Mouse (Mus musculus) kidney, adult 2 months (tissue): ENCODE results near the gene Th.

Source experiments
- CTCF ChIP-seq: fragments of 200-500 bp; conservative IDR thresholded peaks from 2 replicates; pipeline ENCODE4 v1.5.1; 2011; ENCODE audit warnings: low read depth, mild to moderate bottlenecking, control low read depth, low read length, moderate library complexity, mixed read lengths; ENCODE audit not compliant: insufficient read depth, insufficient read length
- POLR2A ChIP-seq: fragments of 200-500 bp; IDR thresholded peaks from one replicate; pipeline ENCODE4 v1.6.1; 2011; ENCODE audit warnings: low read depth, low read length, control low read depth

DNA sequence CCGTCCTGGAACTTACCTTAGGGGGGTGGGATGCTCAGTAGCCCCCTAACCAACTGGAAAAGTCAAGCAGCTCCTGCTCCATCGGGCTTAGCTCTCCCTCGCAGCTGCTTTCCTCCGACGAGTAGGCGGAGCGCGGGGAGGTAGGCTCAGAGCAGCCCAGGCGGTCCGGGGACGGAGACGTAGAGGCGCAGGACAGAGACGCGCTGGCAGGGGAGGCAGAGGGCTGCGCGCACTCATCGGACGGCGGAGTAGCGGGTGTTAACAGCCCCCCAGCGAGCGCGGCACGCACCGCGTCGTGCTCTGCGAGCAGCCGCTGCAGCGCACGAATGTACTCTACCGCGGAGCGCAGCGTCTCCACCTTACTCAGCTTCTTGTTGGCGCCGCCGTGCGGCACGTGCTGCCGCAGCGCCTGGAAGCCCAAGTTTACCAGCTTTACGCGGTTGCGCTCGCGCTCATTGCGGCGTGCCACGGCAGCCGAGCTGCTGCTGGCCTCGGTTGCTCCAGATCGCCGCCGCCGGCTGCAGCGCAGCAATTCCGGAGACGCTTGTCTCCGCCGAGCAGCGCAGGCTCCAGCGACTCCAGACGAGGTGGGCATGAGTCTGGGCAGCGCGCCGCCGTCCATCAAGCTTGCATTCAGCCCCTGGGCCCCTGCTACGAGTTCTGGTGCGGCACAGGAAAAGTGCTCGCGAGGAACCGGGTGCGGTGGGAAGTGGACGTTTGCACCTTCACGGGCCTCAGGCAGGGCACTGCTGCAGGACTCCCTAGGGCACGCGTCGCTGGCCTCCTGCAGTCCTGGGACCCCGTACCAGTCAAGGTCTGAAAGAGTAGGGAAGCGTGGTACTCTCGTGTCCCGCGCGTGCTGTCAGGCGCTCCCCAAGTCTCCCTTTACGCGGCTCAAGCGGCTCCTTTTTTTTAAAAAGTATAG is 37.2 kb upstream of the Th start:
- TF ChIP-seq POLR2A = no peak
- no peak for TF ChIP-seq CTCF
